Mouse (Mus musculus) lung, adult 2 months (tissue): Measurements from ENCODE around the gene Umodl1.

Source experiments
- CTCF ChIP-seq: fragments of 200-500 bp; IDR thresholded peaks from 2 replicates; pipeline ENCODE4 v1.5.1; 2011; ENCODE audit warnings: mild to moderate bottlenecking, low read length, control low read depth; ENCODE audit not compliant: insufficient read depth
- POLR2A ChIP-seq: fragments of 200-500 bp; IDR thresholded peaks from 2 replicates; pipeline ENCODE4 v1.6.1; 2011; ENCODE audit warnings: low read depth, mild to moderate bottlenecking, control low read depth, low read length, borderline replicate concordance; ENCODE audit errors: extremely low read depth

DNA sequence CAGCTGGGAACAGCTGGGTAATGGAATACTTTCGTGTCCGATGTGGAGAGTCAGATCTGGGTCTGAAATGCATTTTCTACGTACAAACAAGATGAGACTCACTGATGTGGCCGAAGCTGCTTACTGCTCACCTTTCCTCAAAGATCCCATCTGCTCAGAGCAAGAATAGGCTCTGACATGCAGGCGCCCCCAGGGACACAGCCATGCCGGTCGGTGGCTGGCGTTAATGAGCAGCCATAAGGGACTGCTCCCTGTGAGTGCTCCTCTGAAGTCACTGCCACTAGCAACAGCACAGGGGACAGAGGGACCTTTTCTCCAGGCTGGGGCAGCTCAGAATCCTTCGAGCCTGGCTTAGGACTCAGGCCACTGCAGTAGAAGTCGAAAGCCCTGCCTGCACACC lies at the start of gene Umodl1:
- TF ChIP-seq POLR2A (no peak), CTCF (no peak)
